Mouse (Mus musculus): ENCODE data around the gene Twf2. TPM values are rescaled to one million over a fixed set of nuclear protein-coding genes. Genes with fewer than 3 reads are reported as not detected.

The Twf2 gene
- total and polyA plus RNA-seq, 3 experiments: 66.8 to 101 TPM; not detected in 1

GRCm38 (mm10) chr9:106222994-106223393 lies 20.1 kb downstream of the Twf2 start:
- DNase-seq (ENCODE audit: low read depth, low spot score): no peak
- Histone ChIP-seq H3K9ac (ENCODE audit: control insufficient read depth, low read depth, low read length, poor library complexity, severe bottlenecking) (no peak overlapping the region), H3K79me2 (ENCODE audit: control insufficient read depth, insufficient read depth, low read length, poor library complexity) (no peaks in the 10 kb centered on the region), H3K4me1 (ENCODE audit: control insufficient read depth in 1 of 2, insufficient read depth in 2 of 2, low read length in 2 of 2) (peaks cover 0 to 5% of the 10 kb centered on the region in 2 experiments; a peak in 2 of 4 replicates), H3K4me3 (ENCODE audit: control insufficient read depth in 1 of 2, insufficient read depth in 1 of 2, low read depth in 2 of 2, low read length in 2 of 2) (no peak overlapping the region), H3K36me3 (ENCODE audit: control insufficient read depth in 1 of 2, insufficient read depth in 2 of 2, low read length in 2 of 2) (no peaks in the 10 kb centered on the region), H3K9me3 (replicated peaks; ENCODE audit: insufficient read depth, low read length) (no peaks in the 10 kb centered on the region), H3K27ac (ENCODE audit: control insufficient read depth, low read depth, low read length) (no peak overlapping the region), H3K27me3 (ENCODE audit: control insufficient read depth in 1 of 2, insufficient read depth in 2 of 2, low read length in 2 of 2) (no peaks in the 10 kb centered on the region)
- no peak for TF ChIP-seq USF2 (IDR thresholded peaks at IDR 0.05; ENCODE audit: borderline replicate concordance in 1 of 2, insufficient read depth in 1 of 2, low read depth in 1 of 2, low read length in 2 of 2)

GRCm38 (mm10) chr9:106225469-106226150 lies 22.7 kb downstream of the Twf2 start:
- no peaks in the 10 kb centered on the region for H3K79me2 ChIP-seq (ENCODE audit: control insufficient read depth, insufficient read depth, low read length, poor library complexity)
- no peak overlapping the region for H3K27ac ChIP-seq (ENCODE audit: control insufficient read depth, low read depth, low read length)
- H3K27me3 ChIP-seq (ENCODE audit: control insufficient read depth in 1 of 2, insufficient read depth in 2 of 2, low read length in 2 of 2): no peaks in the 10 kb centered on the region
- no peaks in the 10 kb centered on the region; a peak in 1 of 4 replicates for H3K36me3 ChIP-seq (ENCODE audit: control insufficient read depth in 1 of 2, insufficient read depth in 2 of 2, low read length in 2 of 2)
- TF ChIP-seq ZKSCAN1 (IDR thresholded peaks at IDR 0.05; ENCODE audit: low read depth, low read length): no peak
- no peak for TF ChIP-seq ETS1 (IDR thresholded peaks at IDR 0.05; ENCODE audit: low read depth, low read length)
- no peak for TF ChIP-seq E2F4 (IDR thresholded peaks at IDR 0.05; ENCODE audit: borderline replicate concordance, low read depth, low read length)
- no peak for TF ChIP-seq RCOR1 (IDR thresholded peaks at IDR 0.05; ENCODE audit: low read depth, low read length)
- no peak for TF ChIP-seq UBTF (IDR thresholded peaks at IDR 0.05; ENCODE audit: borderline replicate concordance, insufficient read depth, low read depth, low read length)
- TF ChIP-seq MYB (IDR thresholded peaks at IDR 0.05; ENCODE audit: low read depth, low read length): no peak
- no peak for TF ChIP-seq SIN3A (IDR thresholded peaks at IDR 0.05; ENCODE audit: low read length)
- no peak for TF ChIP-seq TBP (IDR thresholded peaks at IDR 0.05; ENCODE audit: low read depth, low read length)
- TF ChIP-seq BHLHE40 (IDR thresholded peaks at IDR 0.05; ENCODE audit: borderline replicate concordance, low read depth, low read length): no peak
- TF ChIP-seq NRF1 (IDR thresholded peaks at IDR 0.05; ENCODE audit: insufficient read depth, low read depth, low read length, poor library complexity, severe bottlenecking): no peak
- TF ChIP-seq TAL1 (IDR thresholded peaks at IDR 0.05; ENCODE audit: low read length): no peak
- H3K9ac ChIP-seq (ENCODE audit: control insufficient read depth, low read depth, low read length, poor library complexity, severe bottlenecking): no peak overlapping the region
- no peak for DNase-seq (ENCODE audit: low read depth, low spot score)
- peaks cover 0 to 11% of the 10 kb centered on the region in 2 experiments; a peak in 2 of 4 replicates for H3K4me1 ChIP-seq (ENCODE audit: control insufficient read depth in 1 of 2, insufficient read depth in 2 of 2, low read length in 2 of 2)
- H3K4me3 ChIP-seq (ENCODE audit: control insufficient read depth in 1 of 2, insufficient read depth in 1 of 2, low read depth in 2 of 2, low read length in 2 of 2): no peak overlapping the region
- H3K9me3 ChIP-seq (replicated peaks; ENCODE audit: insufficient read depth, low read length): no peaks in the 10 kb centered on the region

- Histone ChIP-seq H3K9ac (ENCODE audit: control insufficient read depth, low read depth, low read length, poor library complexity, severe bottlenecking) (no peak overlapping the region), H3K9me3 (replicated peaks; ENCODE audit: insufficient read depth, low read length) (no peaks in the 10 kb centered on the region), H3K79me2 (ENCODE audit: control insufficient read depth, insufficient read depth, low read length, poor library complexity) (no peaks in the 10 kb centered on the region), H3K36me3 (ENCODE audit: control insufficient read depth in 1 of 2, insufficient read depth in 2 of 2, low read length in 2 of 2) (no peaks in the 10 kb centered on the region; a peak in 1 of 4 replicates), H3K4me1 (ENCODE audit: control insufficient read depth in 1 of 2, insufficient read depth in 2 of 2, low read length in 2 of 2) (peaks cover 0 to 12% of the 10 kb centered on the region in 2 experiments; a peak in 2 of 4 replicates), H3K27ac (ENCODE audit: control insufficient read depth, low read depth, low read length) (no peak overlapping the region), H3K27me3 (ENCODE audit: control insufficient read depth in 1 of 2, insufficient read depth in 2 of 2, low read length in 2 of 2) (no peaks in the 10 kb centered on the region), H3K4me3 (ENCODE audit: control insufficient read depth in 1 of 2, insufficient read depth in 1 of 2, low read depth in 2 of 2, low read length in 2 of 2) (no peak overlapping the region)
- no peak for DNase-seq (ENCODE audit: low read depth, low spot score)
- TF ChIP-seq MAZ (IDR thresholded peaks at IDR 0.05; ENCODE audit: low read depth, low read length) (no peak), UBTF (IDR thresholded peaks at IDR 0.05; ENCODE audit: borderline replicate concordance, insufficient read depth, low read depth, low read length) (no peak), POLR2AphosphoS5 (IDR thresholded peaks at IDR 0.05; ENCODE audit: borderline replicate concordance, low read depth, low read length) (no peak), MYC (IDR thresholded peaks at IDR 0.05; ENCODE audit: low read depth, low read length) (no peak), SIN3A (IDR thresholded peaks at IDR 0.05; ENCODE audit: low read length) (no peak), ETS1 (IDR thresholded peaks at IDR 0.05; ENCODE audit: low read depth, low read length) (no peak), GATA1 (IDR thresholded peaks at IDR 0.05; ENCODE audit: low read depth, low read length) (no peak), HCFC1 (IDR thresholded peaks at IDR 0.05; ENCODE audit: low read depth, low read length) (no peak), KAT2A (conservative IDR thresholded peaks at IDR 0.05; ENCODE audit: low read depth, low read length) (no peak), E2F4 (IDR thresholded peaks at IDR 0.05; ENCODE audit: borderline replicate concordance, low read depth, low read length) (no peak), RAD21 (IDR thresholded peaks at IDR 0.05; ENCODE audit: low read depth, low read length) (no peak), MXI1 (IDR thresholded peaks at IDR 0.05; ENCODE audit: low read depth, low read length) (no peak), RCOR1 (IDR thresholded peaks at IDR 0.05; ENCODE audit: low read depth, low read length) (no peak), NRF1 (IDR thresholded peaks at IDR 0.05; ENCODE audit: insufficient read depth, low read depth, low read length, poor library complexity, severe bottlenecking) (no peak), TAL1 (IDR thresholded peaks at IDR 0.05; ENCODE audit: low read length) (no peak), ZMIZ1 (IDR thresholded peaks at IDR 0.05; ENCODE audit: low read depth, low read length) (no peak), GABPA (IDR thresholded peaks at IDR 0.05; ENCODE audit: low read depth, low read length) (no peak)
Measured at GRCm38 (mm10) chr9:106226151-106226682, 23.3 kb downstream of the Twf2 start.

All from MEL (cell line).